Mouse (Mus musculus) A20 (cell line): ENCODE measurements around the gene Fam214a.

ENCODE experiments used
- DNase-seq: peaks from one replicate; pipeline ENCODE4 v3.0.0-alpha.2; 2011; ENCODE audit warnings: low read depth, low spot score

The Fam214a gene

DNA sequence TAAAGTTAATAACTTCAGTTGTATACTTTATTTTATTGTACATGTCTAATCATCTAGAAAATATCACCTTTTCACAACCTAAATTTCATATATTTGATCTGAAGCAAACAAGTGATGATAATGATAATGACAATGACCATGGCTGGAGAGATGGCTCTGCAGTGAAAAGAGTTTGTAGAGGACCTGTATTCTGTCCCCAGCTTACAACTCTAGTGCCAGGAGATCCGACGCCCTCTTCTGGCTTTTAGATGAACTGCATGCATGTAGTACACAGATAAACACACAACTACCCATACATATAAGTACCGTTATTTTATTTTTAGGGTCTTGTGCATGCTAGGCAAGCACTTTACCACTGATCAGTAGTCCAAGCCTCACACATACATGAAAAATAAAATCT, 1.2 kb upstream of the Fam214a start:
- DNase-seq: peak; percentile 66

DNA sequence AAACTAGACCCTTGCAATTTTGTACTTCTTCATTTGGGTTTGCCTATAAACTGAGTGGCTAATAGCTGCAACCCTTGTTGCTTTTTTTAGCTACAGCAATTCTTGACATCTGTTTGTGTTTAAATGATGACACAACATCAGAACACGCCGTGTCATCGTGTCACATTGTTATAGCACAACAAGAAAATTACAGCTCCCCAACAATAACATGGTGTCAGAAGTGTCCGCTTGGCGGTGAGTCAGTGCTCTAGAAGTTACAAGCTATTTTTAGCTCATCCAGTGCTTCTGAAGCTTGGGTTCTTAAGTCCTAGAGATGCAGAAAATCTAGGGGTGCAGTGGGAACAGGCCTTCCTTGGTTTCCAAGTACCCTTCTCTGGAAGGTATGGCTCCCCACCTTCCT, 578 bp upstream of the Fam214a start:
- peak; percentile 51 for DNase-seq

DNA sequence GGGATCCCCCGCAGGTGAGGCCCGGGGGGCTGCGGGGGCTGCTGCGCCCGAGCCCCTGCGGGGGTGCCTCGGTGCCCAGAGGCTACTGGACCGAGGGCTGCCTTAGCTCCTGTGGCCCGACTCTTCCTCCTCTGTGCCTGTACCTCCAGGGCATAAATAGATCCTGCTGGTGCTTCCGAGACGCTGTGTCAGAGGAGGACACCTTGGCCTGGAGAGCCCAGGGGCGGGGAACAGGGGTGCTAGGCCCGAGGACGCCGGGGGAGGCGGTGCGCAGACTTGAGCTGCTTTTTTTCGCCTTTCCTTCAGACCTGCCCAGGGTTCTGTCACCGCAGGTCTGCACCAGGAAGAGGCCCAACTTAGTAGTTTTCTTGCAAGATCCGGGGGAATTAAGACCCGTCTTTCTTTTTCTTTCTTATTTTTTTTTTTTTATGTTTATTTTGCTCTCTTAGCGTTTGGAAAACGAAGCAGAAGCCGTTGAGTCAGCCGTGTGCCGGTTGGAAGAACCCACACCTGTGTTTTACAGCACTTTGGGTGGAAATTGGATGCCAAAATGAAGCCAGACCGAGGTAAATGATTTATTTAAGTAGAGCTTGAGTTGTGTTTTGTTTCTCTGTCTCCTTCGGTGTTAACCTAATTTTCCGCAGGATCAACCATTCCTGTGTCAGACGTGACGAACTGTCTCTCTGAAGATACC, 728 bp downstream of the Fam214a start:
- DNase-seq: peak; percentile 86

DNA sequence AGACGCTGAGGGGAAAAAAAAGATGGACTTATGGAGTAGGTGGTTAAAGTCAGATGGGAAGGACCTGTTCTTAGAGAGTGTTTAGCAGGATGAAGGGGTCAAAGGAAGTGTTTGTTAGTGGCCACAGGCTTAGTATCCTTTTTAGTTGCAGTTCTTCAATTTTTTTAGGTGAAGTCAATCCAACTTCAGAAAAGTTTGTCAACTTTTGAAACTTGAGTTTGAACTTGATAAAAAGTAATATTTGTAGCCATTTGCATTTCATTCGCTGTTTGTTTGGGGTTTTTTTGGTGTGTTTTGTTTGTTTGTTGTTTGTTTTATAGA, 1.2 kb downstream of the Fam214a start:
- DNase-seq: no peak

DNA sequence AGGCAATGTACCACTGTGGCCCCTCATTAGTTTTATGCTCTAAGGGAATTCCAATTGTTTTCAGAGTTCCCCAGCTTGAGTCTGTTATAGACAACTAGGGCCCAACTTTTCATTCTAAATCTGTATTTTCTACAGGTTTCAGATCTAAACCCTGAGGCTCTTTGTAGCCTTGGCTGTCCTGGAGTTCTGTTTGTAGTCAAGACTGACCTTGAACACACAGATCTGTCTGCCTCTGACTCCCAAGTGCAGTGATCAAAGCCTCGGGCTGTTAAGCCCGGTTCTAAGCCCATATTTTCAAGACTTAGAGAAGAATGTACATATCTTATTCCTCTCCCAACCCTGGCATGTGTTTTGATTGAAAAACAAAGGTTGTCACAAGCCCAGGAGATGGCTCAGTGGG, 1.7 kb downstream of the Fam214a start:
- no peak for DNase-seq

DNA sequence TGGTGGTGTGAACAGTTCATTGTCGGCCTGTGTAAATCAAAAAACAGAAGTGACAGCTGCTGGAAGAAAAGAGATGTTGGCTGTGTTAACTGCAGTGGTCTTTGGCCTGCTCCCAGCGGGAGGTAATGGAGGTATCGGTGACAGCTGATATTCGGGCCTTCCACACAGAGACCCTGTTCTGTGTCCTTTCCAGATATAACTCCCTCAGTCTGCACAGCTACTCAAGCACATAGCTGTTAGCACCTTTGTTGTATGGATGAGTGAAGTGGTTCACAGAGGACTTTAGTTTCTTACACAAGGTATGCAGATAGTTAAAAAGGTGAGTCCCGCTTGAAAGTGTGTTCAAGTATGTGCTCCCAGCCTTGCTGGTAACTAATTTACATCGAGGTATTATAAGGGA, 7.9 kb downstream of the Fam214a start:
- no peak for DNase-seq

DNA sequence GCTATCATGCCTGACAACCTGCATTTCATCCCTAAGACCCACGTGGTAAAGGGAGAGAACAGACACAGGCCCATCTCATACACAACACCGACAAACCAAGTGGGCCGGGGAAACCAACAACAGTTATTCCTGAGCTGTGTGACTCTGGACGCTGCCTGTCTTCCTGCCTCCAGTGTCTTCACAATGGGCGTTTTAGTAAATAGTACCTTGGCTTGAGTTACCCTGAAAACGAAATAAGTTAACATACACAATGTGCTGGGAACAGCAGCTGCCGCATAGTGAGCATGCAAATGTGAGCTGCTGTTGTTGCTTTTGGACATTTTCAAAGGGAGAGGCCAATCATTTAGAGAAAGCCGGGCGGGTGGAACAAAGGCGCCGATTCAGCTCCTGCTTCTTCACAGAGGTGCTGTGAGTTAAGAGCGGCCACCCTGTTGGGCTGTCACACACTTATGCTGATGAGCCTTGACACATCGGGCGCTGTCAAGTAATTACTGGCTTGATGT, 8.4 kb downstream of the Fam214a start:
- DNase-seq: no peak

DNA sequence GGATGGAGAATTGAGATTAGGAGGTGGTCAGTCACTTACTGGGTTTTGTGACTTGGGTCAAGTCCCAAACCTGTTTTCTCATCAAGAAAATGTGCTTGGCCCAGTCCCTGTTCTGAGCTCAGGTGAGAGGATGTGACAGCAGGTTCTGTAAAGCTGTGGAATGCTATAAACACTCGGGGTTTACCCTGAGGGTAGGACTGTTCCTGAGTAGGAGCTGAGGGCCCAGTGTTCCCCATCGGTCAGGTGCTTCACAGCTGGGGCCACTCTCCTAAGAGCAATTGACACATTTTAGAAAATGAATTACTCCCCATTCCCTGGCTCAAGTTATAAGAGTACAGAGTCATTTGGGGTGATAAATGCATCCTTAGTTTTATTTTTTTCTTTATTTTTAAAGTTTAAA, 11.3 kb downstream of the Fam214a start:
- no peak for DNase-seq

DNA sequence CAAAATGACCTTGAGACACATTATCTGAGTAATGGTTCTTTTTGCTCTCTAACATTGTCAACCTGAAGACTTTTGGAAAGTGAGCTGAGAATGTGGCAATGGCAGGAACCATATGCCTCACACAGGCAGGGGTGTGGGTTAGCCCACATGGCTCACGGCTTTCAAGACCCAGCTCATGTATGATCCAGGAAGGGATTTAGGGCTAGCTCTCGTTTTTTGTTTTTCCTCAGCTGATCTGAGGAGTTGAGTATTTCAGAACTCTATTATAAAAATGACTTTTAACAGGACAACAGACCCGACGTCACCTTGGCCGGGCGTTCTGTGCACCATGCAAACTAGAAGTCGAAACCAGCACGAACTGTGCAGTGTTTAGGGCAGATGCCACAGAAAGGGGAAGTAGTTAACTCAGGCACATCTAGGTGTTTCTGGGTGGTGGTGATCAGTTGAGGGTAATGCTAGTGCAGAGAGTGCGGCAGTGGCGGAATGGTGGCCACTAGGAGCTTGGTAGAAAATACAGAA, 12.2 kb downstream of the Fam214a start:
- DNase-seq: peak; percentile 95

DNA sequence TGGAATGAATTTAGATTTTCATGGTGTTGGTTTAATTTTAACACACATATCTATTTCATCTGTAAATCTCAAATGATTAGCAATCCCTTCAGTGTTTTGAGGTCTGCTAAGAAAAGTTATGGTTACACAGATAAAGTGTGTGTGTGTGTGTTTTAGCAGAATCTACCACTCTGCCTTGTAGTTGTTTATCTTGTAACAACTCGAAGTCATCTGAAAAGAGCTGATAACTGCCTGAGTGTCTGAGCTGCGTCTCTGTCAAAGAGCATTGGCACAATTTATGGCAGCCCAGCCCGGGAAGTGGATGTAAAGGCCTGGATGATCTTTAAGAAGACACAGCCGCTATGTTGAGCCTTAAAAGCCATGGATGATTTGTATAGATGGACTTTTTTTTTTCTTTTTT, 13.5 kb downstream of the Fam214a start:
- DNase-seq: no peak

DNA sequence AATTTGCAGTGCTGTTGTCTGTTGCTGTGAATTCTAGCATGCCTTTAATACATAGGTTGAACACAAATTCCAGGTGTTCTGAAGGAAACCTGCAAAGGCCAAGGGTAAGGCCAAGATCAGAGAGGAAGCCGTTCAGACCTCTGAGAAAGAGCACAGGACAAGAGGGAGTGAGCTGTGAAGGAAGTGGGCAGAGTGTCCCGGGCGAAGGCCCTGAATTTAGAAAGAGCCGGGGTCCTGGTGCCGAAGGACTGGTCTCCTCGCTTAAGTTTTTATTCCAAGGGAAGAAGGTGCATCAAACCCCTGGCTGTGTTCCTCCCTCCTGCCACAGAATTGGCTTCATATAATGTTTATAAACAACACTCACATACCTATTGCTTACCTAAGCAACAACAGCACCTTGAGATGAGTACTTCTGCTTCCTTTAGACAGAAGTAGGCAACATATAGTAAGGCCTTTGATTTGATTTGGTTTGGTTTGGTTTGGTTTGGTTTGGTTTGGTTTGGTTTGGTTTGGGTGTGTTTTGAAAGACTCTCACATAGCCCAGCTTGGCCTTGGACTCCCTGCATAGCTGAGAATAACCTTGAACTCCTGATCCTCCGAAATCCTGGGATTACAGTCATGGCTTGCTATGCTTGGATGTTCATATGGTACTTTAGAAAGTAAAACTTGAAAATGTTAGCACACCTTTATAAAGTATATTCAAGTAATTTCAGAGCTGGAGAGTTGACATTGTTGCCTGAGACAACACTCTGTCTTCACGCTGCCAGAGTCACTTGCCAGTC, 16.2 kb downstream of the Fam214a start:
- DNase-seq: no peak

DNA sequence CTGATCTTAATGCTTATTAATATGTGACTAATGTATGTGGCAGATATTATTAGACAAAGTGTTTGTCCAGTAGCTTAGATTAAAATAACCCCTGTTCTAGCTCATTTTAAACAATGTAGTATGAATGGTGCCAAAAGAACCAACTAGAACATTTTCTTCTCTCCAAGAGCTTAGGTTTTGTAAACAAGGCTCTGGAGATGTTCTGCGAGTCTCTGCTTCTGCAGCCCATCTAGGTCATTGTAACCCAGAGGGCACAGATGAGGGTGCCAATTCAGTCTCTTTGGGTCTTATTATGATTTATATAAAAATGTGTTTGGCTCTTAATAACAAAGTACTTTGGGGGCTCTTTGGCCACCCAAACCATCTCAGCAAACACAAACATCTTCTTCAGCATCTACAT, 17.9 kb downstream of the Fam214a start:
- DNase-seq: no peak

DNA sequence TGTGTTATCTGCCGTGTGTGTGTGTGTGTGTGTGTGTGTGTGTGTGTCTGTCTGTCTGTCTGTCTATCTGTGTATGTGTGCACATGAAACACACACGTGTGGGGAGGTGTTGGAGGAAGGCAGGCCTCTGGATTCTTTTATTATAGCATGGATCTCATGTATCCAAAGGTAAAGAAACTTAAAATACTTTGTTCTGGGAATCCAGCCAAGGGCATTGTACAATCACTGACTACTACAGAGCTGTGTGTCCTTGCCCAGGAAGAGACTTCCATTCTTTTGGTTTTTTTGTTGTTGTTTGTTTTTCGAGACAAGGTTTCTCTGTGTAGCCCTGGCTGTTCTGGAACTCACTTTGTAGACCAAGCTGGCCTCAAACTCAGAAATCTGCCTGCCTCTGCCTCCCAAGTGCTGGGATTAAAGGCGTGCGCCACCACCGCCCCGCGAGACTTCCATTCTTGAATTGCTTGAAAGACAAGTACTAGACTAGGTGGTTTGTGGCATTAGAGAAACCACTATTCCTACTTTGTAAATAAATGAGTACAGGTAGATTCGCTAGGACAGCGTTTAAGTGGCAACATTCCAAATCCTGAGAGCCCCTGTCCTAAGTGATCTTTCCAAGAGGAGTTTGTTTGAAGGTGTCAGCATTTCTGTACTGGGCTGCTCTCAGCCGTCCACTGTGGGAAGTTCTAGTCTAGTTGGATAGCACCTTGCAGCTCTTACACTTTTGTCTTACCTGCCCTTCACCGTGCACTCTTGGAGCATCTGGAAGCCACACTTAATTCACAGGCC, 18.7 kb downstream of the Fam214a start:
- no peak for DNase-seq

DNA sequence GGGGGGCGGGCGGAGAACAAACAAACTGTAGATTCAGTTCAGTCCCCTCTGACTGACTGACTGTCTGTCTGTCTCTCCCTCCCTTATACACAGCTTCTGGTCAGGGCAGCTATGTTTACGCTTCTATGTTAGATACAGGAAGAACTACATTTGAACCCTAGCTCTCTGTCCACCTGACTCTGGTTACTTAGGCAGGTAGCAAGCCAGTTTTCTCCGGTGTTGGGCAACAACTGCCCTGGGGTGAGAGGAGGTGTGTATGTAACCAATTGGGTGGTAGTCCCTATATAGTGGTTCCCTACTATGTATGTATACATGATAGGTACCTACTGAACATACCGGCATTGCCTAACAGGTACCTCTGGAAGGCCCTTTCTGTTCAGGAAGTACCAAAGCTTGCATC, 20.1 kb downstream of the Fam214a start:
- DNase-seq: no peak

DNA sequence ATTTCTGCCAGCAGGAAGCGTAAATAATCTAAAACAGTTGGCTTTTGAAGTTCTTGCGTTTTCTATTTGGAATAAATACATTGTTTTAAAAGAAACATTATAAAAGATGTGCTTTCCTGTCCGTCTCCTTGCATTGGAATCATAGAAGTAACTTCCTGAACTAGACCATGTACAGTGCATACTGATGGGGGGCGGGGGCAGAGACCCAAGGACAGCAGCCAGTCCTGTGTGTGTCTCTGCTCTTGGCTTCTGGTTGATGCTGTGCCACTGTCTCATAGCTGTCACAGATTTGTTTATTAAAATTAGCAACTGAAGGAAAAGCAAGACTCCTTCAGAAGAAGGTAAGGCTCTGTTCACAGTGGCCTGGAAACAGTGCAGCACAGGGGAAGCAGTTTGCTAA, 20.5 kb downstream of the Fam214a start:
- no peak for DNase-seq

DNA sequence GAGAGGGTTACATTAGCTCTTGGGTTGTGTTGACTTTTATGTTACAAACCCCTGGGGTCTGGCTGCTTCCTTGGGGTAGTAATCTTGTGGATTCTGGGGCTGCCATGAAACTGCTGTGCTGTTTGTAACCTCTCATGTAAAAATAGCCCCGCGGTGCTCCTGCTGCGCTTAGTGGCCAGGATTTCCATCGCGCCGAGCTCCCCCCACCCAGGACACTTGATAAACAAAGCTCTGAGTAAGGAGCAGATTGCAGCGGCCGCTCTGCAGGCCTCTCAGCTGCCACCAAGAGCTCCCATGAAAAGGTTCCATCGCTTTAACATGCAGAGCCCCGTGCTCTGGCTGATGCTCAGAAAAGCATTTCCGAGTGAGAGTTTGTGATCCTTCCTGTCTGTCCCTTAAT, 22.1 kb downstream of the Fam214a start:
- no peak for DNase-seq

DNA sequence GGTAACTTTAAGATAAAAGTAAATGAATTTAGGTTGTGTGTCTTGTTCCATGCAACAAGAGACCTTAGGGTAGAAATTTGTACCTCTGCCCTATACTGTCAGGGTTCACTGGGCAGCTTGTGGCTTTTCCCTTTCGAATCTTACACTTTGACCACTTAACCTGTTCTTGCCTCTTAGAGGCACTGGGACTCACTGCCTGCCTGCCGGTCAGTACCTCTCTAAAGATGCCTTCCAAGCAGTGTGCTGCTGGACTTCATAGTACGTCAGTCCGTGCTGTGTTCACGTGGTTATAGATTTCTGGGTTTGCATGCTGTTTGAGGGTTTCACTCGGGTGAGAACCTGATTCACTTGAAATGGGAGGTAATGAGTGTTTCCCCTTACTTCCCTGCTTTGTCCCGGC, 22.7 kb downstream of the Fam214a start:
- no peak for DNase-seq

DNA sequence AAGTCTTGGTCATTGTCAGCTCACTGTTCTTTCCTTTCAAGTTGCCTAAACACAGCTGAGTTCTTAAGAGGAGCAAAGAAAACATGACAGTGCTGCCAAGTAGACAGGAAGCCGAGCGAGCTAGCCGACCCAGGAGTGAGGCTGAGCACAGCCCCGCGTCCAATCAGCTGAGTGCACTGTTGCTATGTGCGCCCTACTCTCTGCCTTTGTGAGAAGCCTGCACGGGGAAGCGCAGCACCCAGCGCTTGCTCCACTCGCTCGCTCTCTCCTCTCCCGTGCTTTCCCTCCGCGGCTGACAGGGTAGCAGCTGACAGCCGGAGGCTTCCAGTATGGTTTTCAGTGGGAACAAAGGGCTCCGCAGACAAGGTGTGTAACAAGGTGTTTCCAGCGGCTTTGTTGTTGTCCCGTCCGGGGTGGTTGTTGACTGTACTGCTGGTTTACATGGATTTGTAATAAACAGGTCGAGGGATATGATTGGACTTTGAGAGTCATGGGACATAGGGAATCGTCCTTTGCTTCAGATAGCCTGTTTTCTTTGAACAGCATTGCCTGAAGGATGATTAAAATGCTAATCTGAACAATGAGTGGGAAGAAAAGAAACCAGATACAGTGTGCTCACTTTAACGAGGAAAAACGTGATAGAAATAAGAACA, 23.4 kb downstream of the Fam214a start:
- peak; percentile 89 for DNase-seq

DNA sequence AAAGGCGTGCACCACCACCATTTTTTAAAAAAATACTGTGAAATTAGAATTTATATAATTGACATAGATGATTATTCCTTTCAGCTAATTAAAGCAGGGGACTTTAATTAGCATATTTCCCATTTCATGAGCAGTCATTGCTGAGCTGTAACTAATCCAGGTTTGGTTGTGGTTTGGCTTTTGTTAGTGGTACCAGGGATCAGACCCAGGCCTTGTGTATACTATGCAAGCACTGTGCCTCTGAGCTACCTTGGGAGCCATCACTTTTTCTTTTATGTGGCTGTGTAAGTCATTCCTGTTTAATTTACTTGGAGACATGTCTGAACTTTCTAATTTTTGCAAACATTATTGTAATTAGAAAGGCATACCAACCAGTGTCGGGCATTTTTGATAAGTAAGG, 24.6 kb downstream of the Fam214a start:
- DNase-seq: no peak

DNA sequence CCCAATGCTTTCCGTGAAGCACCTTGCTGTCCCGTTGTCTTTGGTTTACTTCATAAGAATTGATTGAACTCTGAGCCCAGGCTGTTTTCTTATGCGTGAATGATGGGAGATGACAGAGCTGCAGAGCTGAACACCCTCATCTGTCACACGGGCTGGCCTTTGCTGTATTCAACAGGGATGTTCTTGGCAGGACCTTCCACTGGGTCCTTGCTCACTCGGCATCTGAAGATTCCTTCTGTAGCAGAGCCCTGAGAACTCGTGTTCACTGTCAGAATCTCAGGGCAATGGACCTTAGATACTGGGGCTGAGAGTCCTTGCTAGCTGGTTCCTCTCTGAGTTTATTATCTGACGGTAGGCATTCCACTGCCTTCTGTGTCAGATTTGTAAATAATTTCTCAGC, 25.3 kb downstream of the Fam214a start:
- DNase-seq: no peak

DNA sequence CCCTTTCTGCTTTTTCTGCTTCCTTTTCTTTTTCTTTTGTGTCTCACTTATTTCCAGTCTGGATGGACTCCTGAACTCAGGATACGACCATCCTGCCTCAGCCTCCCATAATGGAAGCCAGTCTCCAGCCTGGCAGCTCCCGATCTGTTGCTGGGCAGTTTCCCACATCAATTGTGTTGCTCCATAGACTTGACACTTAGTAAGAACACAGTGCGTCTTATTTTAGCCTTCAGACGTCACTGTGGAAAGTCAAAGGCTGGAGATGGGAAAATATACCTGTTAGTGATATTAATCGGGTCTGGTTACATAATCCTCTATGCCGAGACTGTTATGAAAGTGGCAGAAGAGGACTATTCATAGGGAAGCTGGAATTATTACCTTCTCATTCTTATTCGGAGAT, 26.2 kb downstream of the Fam214a start:
- no peak for DNase-seq

DNA sequence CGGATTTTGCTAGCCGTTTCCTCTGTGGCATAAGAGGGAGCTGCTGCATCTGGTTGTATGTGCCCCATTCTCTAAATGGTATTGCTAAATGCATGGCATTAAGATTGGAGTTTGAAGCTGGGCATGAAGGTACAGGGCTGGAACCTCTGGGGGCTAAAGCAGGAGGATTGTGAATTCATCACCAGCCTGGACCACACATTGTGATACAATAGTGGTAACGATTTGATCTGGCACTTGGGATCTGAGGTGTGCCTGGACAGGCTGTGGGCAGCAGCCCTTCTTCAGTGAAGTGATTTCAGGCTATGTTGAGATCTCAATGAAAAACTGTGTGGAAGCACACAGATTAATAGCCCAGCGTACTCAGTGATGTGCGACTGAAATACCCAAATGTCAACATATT, 26.7 kb downstream of the Fam214a start:
- no peak for DNase-seq
